Mouse (Mus musculus) stomach, embryonic 14.5 days (tissue): Measurements from ENCODE around the gene Lyrm7. TPM values are rescaled to one million over a fixed set of nuclear protein-coding genes. Genes with fewer than 3 reads are reported as not detected.

Experiments used
- ATAC-seq: fragments of 200-750 bp; cut with Nextera tagmentation; 2 replicates; pipeline ENCODE4 v1.8.0; 2017; ENCODE audit warnings: low read depth, moderate TSS enrichment; ENCODE audit not compliant: insufficient number of reproducible peaks, insufficient read depth, low FRiP score
- H3K27ac ChIP-seq: fragments of 300-500 bp; sonication (generic); 2 replicates; pipeline ENCODE4 v1.5.1; 2014; ENCODE audit warnings: mild to moderate bottlenecking, low read length, moderate library complexity, mixed read lengths
- H3K27me3 ChIP-seq: fragments of 300-500 bp; sonication (generic); 2 replicates; pipeline ENCODE4 v1.6.1; 2014; ENCODE audit warnings: low read length, control low read depth, mixed read lengths; ENCODE audit not compliant: control insufficient read depth, insufficient read depth
- H3K36me3 ChIP-seq: fragments of 300-500 bp; sonication (generic); 2 replicates; pipeline ENCODE4 v1.6.1; 2014; ENCODE audit warnings: mild to moderate bottlenecking, control low read depth, low read length, moderate library complexity, mixed read lengths; ENCODE audit not compliant: control insufficient read depth, insufficient read depth
- H3K4me1 ChIP-seq: fragments of 300-500 bp; sonication (generic); 2 replicates; pipeline ENCODE4 v1.6.1; 2014; ENCODE audit warnings: low read length, control low read depth, mixed read lengths; ENCODE audit not compliant: control insufficient read depth, insufficient read depth
- H3K4me2 ChIP-seq: fragments of 300-500 bp; sonication (generic); replicated peaks from 2 replicates; pipeline ENCODE4 v1.6.1; 2014; ENCODE audit warnings: low read depth, low read length, control low read depth
- H3K4me3 ChIP-seq: fragments of 300-500 bp; sonication (generic); 2 replicates; pipeline ENCODE4 v1.5.1; 2014; ENCODE audit warnings: low read depth, low read length, control low read depth
- H3K9ac ChIP-seq: fragments of 300-500 bp; sonication (generic); replicated peaks from 2 replicates; pipeline ENCODE4 v1.6.1; 2014; ENCODE audit warnings: low read depth, mild to moderate bottlenecking, control low read depth, low read length, moderate library complexity, mixed read lengths
- H3K9me3 ChIP-seq: fragments of 300-500 bp; sonication (generic); 2 replicates; pipeline ENCODE4 v1.6.1; 2016; ENCODE audit warnings: low read depth, low read length, control low read depth; ENCODE audit not compliant: control insufficient read depth
- WGBS: fragments of 180-500 bp; shearing (Covaris S2); extraction: QIAGEN DNeasy Blood & Tissue Kit; methylation state at CpG from one replicate; pipeline ENCODE4 v1.1.7; 2014; 5-methylcytosine and 5-hydroxymethylcytosine counted together
- polyA plus RNA-seq: library from polyadenylated mRNA; unstranded; fragments of >200 nt; fragmentation: Nextera tagmentation; extraction: Ambion mirVana; gene quantifications from 2 replicates; pipeline ENCODE4 v1.2.1, GENCODE M21; 2014

The Lyrm7 gene
- polyA plus RNA-seq, 1 experiment from 2014 or later, result 6.8 TPM

- Histone ChIP-seq H3K27me3 (no peaks in the 10 kb centered on the region), H3K4me3 (no peak overlapping the region), H3K9me3 (0 out of 2 replicates have a peak, but pooled peaks cover 3% of the 10 kb centered on the region), H3K4me2 (no peak overlapping the region), H3K27ac (no peak overlapping the region), H3K36me3 (no peaks in the 10 kb centered on the region), H3K9ac (no peak overlapping the region), H3K4me1 (no peaks in the 10 kb centered on the region)
- ATAC-seq, result no peak
- WGBS, result 67% methylated on average over 4 of the region's 4 CpGs
Observed at GRCm38 (mm10) chr11:54823467-54823866, 37.2 kb downstream of the Lyrm7 start.

GRCm38 (mm10) chr11:54819489-54819888, 41.2 kb downstream of the Lyrm7 start:
- H3K9ac ChIP-seq, result no peak overlapping the region
- no peaks in the 10 kb centered on the region for H3K36me3 ChIP-seq
- 56% methylated on average over 7 of the region's 7 CpGs for WGBS
- no peaks in the 10 kb centered on the region for H3K27me3 ChIP-seq
- H3K4me3 ChIP-seq, result no peak overlapping the region
- no peak for ATAC-seq
- no peaks in the 10 kb centered on the region for H3K4me1 ChIP-seq
- H3K27ac ChIP-seq, result no peak overlapping the region
- no peaks in the 10 kb centered on the region for H3K9me3 ChIP-seq
- no peak overlapping the region for H3K4me2 ChIP-seq

- no peak for ATAC-seq
- 60% methylated on average over 4 of the region's 4 CpGs for WGBS
- H3K4me2 ChIP-seq, result no peak overlapping the region
Observed at GRCm38 (mm10) chr11:54817449-54817848, 43.3 kb downstream of the Lyrm7 start.

GRCm38 (mm10) chr11:54815659-54816058, 45.1 kb downstream of the Lyrm7 start:
- H3K9me3 ChIP-seq, result no peaks in the 10 kb centered on the region
- no peaks in the 10 kb centered on the region for H3K27me3 ChIP-seq
- no peak overlapping the region for H3K4me2 ChIP-seq
- no peaks in the 10 kb centered on the region for H3K4me1 ChIP-seq
- no peak overlapping the region for H3K4me3 ChIP-seq
- no peaks in the 10 kb centered on the region for H3K36me3 ChIP-seq
- ATAC-seq, result no peak
- no peak overlapping the region for H3K9ac ChIP-seq
- H3K27ac ChIP-seq, result no peak overlapping the region

More at GRCm38 (mm10) chr11:54817449-54817848, 43.3 kb downstream of the Lyrm7 start:
- Histone ChIP-seq H3K9ac (no peak overlapping the region), H3K4me3 (no peak overlapping the region), H3K4me1 (no peaks in the 10 kb centered on the region), H3K27me3 (no peaks in the 10 kb centered on the region), H3K9me3 (no peaks in the 10 kb centered on the region), H3K36me3 (no peaks in the 10 kb centered on the region), H3K27ac (no peak overlapping the region)

GRCm38 (mm10) chr11:54812812-54813516, 47.8 kb downstream of the Lyrm7 start:
- Histone ChIP-seq H3K9ac (no peak overlapping the region), H3K9me3 (no peaks in the 10 kb centered on the region), H3K4me1 (no peaks in the 10 kb centered on the region), H3K27ac (no peak overlapping the region), H3K4me3 (no peak overlapping the region), H3K4me2 (no peak overlapping the region), H3K27me3 (no peaks in the 10 kb centered on the region), H3K36me3 (no peaks in the 10 kb centered on the region)
- WGBS, result 63% methylated on average over 8 of the region's 8 CpGs
- no peak for ATAC-seq

GRCm38 (mm10) chr11:54812314-54812713, 48.4 kb downstream of the Lyrm7 start:
- no peak overlapping the region for H3K4me2 ChIP-seq
- H3K9me3 ChIP-seq, result no peaks in the 10 kb centered on the region
- no peak for ATAC-seq
- no peak overlapping the region for H3K4me3 ChIP-seq
- WGBS, result 66% methylated on average over 4 of the region's 4 CpGs
- H3K27ac ChIP-seq, result no peak overlapping the region
- H3K27me3 ChIP-seq, result no peaks in the 10 kb centered on the region
- no peaks in the 10 kb centered on the region for H3K4me1 ChIP-seq
- H3K9ac ChIP-seq, result no peak overlapping the region
- H3K36me3 ChIP-seq, result no peaks in the 10 kb centered on the region

- Histone ChIP-seq H3K9ac (no peak overlapping the region), H3K36me3 (no peaks in the 10 kb centered on the region), H3K27me3 (no peaks in the 10 kb centered on the region), H3K4me1 (no peaks in the 10 kb centered on the region), H3K4me3 (no peak overlapping the region), H3K27ac (no peak overlapping the region), H3K4me2 (no peak overlapping the region), H3K9me3 (no peaks in the 10 kb centered on the region)
- no peak for ATAC-seq
- 70% methylated on average over 3 of the region's 3 CpGs for WGBS
Observed at GRCm38 (mm10) chr11:54811054-54811453, 49.7 kb downstream of the Lyrm7 start.

GRCm38 (mm10) chr11:54809582-54809981, 51.1 kb downstream of the Lyrm7 start:
- no peak overlapping the region for H3K4me3 ChIP-seq
- no peaks in the 10 kb centered on the region for H3K9me3 ChIP-seq
- no peak overlapping the region for H3K9ac ChIP-seq
- no peaks in the 10 kb centered on the region for H3K36me3 ChIP-seq
- 76% methylated on average over 5 of the region's 5 CpGs for WGBS
- no peak overlapping the region for H3K4me2 ChIP-seq
- no peaks in the 10 kb centered on the region for H3K4me1 ChIP-seq
- H3K27ac ChIP-seq, result no peak overlapping the region
- no peaks in the 10 kb centered on the region for H3K27me3 ChIP-seq
- no peak for ATAC-seq

- no peak for ATAC-seq
- H3K27me3 ChIP-seq, result no peaks in the 10 kb centered on the region
- 78% methylated on average over 4 of the region's 4 CpGs for WGBS
- no peak overlapping the region for H3K4me3 ChIP-seq
- H3K27ac ChIP-seq, result no peak overlapping the region
- H3K9me3 ChIP-seq, result no peaks in the 10 kb centered on the region
- H3K4me2 ChIP-seq, result no peak overlapping the region
- H3K9ac ChIP-seq, result no peak overlapping the region
- H3K4me1 ChIP-seq, result no peaks in the 10 kb centered on the region
- no peaks in the 10 kb centered on the region for H3K36me3 ChIP-seq
Observed at GRCm38 (mm10) chr11:54808177-54808576, 52.5 kb downstream of the Lyrm7 start.
